Mouse (Mus musculus): ENCODE results near the gene Diaph3.
A peak's percentile ranks its signal among the peaks of the same experiment; 100 is the strongest.
"Not testable (repeated sequence)": the region's sequence is repeated elsewhere in the genome, so short reads cannot be mapped to it uniquely, and the experiment has no call there.

Gene Diaph3

DNA sequence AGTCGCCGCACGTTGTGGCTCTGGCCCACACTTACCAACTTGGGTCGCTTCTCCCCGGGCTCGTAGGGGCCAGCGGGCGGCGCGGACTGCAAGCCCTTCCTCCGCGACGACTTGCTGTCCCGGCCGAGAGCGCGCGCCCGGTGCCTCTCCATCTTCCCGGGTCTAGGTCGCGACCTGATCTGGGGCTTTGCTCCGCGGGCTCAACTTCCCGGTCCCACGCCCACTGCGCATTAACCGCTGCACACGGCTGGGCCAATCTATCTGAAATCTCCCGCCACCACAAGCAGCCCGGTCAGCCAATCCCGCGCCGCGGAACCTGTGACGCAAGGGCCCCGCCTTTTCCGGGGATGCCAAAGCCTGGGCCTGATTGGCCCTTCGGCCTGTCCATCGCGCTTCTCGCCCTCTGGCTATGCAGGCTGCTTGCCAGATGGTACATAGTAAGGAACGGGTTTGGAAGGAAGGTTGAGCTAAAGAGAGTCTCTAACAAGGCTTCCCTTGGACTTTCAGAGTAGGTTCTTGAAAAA, at the start of gene Diaph3:
TSS of gene Diaph3 (minus strand) at position 273 of the 524 bp plus-strand sequence.
- DNase-seq (ENCODE audit: low read depth) = peak; percentile 97

DNA sequence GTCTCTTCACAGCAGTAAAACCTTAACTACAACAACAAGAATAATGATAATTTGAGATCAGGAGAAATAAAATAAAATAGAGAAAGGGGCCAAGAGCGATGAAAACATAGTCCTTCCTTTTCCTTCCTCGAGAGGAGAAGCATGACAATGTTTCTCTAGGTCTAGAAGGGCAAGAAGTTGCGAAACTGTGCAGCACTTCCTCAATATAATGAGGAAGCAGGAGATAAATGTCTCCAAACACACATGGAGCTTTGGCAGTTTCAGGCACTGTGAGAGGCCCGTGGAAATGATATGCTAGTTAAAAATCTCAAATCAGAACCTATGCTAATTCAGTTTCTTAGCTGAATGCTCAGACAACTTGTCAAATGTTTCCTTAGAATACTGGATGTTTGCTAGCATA, 49.6 kb upstream of the Diaph3 start:
- no peak for DNase-seq (ENCODE audit: low read depth)

- DNase-seq (ENCODE audit: low read depth) = no peak
Observed at GRCm38 (mm10) chr14:87171577-87171976, 30.5 kb upstream of the Diaph3 start.

DNA sequence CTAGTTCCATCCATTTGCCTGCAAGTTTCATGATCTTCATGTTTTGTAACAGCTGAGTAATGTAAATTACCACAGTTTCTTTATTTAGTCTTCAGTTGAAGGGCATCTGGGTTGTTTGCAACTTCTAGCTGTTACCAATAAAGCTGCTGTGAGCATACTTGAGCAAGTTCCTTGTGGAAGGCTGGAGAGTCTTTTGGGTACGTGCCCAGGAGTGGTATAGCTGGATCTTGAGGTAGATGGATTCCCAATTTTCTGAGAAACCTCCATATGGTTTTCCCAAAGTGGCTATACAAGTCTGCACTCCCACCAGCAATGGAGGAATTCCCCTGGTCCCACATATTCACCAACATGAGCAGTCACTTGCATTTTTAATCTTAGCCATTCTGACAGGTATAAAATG, 28.1 kb upstream of the Diaph3 start:
- no peak for DNase-seq (ENCODE audit: low read depth)

DNA sequence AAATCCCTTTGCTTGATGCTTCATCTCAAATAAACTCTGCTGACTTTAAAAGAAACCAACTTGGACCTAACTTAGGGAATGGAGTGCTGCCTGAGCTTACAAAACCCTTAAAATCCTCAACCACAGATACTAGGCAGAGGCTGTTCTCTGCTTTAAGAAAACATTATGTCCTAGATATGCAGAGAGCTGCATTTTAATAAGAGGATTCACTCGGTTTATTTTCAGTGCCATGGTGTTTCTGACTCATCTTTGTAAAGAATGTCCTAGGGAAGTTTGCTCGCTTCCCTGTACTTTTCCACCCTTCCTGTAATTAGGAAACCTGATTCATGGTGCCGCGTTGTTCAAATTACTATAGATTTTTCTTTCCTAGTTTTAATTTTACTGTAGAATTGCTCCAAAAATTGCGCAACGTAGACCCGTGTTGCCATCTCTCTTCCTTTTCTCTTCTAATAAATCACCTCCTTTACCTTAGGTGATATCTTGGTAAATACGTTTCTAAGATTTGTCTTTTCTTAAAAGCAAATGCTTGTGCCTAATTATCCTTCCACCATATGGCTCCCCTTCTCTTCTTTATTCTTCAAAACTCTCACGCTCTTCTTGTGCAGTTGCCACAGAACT, 14.7 kb upstream of the Diaph3 start:
- no peak for DNase-seq (ENCODE audit: low read depth)

- no peak for DNase-seq (ENCODE audit: low read depth)
Observed at GRCm38 (mm10) chr14:87149684-87150083, 8.6 kb upstream of the Diaph3 start.

DNA sequence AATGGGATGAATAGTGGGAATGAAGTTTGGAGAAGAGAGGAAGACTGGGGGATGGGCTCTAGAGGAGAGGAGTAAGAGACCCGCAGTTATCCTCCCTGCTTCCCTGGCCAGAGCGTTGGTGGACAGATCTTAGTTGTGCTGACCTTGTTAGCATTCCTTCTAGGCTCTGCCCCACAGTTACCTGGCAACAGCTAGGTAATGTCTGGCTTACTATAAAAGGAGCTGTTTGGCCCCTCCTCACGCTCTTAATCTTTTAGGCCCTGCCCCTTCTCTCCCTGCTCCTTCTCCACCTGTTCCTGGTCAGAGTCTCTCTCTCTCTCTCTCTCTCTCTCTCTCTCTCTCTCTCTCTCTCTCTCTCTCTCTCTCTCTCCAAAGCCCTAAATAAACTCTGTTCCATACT, 5.7 kb upstream of the Diaph3 start:
- DNase-seq (ENCODE audit: low read depth) = no peak

DNA sequence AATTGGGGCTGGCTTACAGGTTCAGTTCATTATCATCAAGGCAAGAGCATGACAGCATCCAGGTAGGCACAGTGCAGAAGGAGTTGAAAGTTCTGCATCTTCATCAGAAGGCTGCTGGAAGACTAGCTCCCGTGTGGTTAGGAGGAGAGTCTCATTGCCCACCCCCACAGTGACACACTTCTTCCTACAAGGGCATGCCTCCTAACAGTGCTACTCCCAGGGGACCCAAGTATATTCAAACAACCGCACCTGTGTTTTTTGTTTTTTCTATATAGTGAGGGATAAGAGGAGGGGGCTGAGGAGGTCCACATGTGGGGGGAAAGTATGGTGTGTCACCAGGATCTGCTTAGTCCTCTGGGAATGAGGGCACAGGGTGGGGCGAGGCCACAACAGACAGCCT, 4.3 kb upstream of the Diaph3 start:
- DNase-seq (ENCODE audit: low read depth) = no peak

GRCm38 (mm10) chr14:87141777-87142176, 742 bp upstream of the Diaph3 start:
- DNase-seq (ENCODE audit: low read depth) = no peak

GRCm38 (mm10) chr14:87140327-87140962, 590 bp downstream of the Diaph3 start:
- DNase-seq (ENCODE audit: low read depth) = peak; percentile 72

DNA sequence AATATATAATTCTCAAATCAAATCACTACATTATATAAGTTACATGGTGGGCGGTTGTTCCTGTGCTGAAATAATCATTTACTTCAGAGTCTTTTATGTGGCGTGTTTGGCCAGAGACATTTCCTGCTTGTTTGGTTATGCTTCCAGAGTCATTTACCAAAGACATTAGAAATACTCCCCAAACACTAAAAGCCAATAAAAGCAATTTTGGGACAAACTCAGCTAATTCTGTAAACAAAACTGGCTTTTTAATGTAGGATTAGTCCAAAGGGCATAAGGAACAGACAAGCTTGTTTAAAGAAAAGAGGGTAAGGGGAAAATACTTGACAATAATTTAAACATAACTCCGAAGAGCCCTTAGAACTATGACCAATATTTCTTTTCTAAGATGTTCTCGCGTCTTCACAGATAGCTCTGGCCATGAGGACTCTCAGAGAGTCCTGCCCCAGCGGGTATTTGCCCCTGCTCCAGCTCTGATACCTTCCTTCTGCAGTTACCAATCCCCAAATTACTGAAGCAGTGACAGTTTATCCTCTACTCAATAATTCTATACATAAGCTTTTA, 14.9 kb downstream of the Diaph3 start:
- DNase-seq (ENCODE audit: low read depth) = no peak

GRCm38 (mm10) chr14:87125492-87125891, 15.5 kb downstream of the Diaph3 start:
- DNase-seq (ENCODE audit: low read depth) = no peak

DNA sequence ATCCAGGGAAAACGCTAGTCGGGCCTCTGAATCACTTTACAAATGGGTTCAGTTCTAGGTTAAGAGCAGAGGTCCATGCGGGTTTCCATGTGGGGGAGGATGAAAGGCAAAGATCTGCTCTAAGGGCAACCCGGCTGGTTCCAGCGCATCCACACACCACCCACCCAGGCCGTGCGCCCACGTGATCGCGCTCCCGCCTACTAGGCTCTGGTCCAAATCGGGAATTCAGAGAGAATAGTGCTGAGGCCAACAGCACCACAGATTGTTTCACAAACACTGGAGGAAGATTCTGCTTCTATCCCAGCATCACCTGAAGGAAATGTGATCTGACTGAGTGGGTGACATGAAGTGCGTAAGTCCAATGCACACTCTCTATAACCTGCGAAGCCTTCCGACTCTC, 17.9 kb downstream of the Diaph3 start:
- no peak for DNase-seq (ENCODE audit: low read depth)

- DNase-seq (ENCODE audit: low read depth) = no peak
Observed at GRCm38 (mm10) chr14:87121868-87122267, 19.2 kb downstream of the Diaph3 start.

DNA sequence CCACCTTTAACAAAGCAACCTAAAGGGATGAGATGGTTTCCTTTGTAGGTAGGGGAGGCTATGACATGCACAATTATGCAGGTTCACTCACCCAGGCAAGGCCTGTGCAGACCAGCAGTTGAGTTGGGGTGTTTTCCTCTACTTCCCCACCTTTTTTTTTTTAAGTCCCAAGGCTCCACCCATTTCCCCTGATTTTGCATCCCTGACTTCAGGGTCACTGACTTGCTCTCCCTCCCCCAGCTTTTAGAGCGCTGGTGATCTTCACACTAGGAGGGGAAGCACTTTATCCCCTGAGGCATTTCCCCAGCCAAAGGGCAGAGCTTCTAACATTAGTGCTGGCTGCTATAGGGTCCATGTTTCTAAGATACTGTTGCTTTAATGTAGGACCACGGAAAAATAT, 30.4 kb downstream of the Diaph3 start:
- no peak for DNase-seq (ENCODE audit: low read depth)

- DNase-seq (ENCODE audit: low read depth) = no peak
Observed at GRCm38 (mm10) chr14:87099380-87100088, 41.5 kb downstream of the Diaph3 start.

GRCm38 (mm10) chr14:87098093-87098492, 42.9 kb downstream of the Diaph3 start:
- no peak for DNase-seq (ENCODE audit: low read depth)

- DNase-seq (ENCODE audit: low read depth) = no peak
Observed at GRCm38 (mm10) chr14:87091522-87091921, 49.5 kb downstream of the Diaph3 start.

- DNase-seq (ENCODE audit: low read depth) = no peak
Observed at GRCm38 (mm10) chr14:87091108-87091507, 49.9 kb downstream of the Diaph3 start.

GRCm38 (mm10) chr14:87088928-87089327, 52.1 kb downstream of the Diaph3 start:
- DNase-seq (ENCODE audit: low read depth) = no peak

GRCm38 (mm10) chr14:87088456-87088855, 52.6 kb downstream of the Diaph3 start:
- no peak for DNase-seq (ENCODE audit: low read depth)

DNA sequence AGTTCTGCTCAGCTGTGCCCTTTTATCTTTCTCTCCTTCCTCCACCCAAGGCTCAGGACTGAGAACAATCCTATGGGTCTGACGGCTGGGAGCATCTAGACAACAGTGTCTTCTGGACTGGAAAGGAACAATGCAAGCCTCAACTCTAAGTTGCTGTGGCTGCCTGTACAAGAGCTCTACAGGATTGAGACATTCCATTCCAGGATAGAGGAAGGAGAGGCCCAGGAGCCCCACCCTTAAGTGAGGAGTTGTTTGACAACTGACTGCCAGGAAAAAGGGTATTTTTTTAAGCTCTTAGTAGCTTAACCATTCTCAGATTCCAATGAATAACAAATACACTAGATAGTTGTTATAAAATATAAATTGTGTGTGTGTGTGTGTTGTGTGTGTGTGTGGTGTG, 53.0 kb downstream of the Diaph3 start:
- no peak for DNase-seq (ENCODE audit: low read depth)

DNA sequence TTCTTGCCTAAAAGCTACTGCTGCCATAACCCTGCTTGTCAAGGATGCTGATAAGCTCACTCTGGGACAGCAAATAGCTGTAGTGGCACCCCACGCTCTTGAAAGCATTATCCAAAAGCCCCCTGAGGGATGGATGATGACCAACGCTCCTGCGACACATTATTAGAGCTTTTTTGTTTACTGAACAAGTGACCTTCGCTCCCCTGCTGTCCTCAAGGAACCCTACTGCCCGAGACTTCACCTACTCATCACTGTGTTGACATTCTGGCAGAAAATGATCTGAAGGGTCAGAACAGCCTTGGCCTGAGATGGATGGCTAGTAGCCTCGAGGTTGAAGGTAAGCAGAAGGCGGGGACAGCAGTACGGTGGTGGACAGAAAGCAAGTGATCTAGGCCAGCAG, 56.1 kb downstream of the Diaph3 start:
- not testable (repeated sequence) for DNase-seq (ENCODE audit: low read depth)

All from naive thymus-derived CD4-positive, alpha-beta T cell, adult 2 months (primary cell).